Mouse (Mus musculus): ENCODE data around the gene Hrh1. TPM values are rescaled to one million over a fixed set of nuclear protein-coding genes. Genes with fewer than 3 reads are reported as not detected.

Hrh1 gene
- total RNA-seq, 2 experiments from 2014 or later = 0.07 to 0.17 TPM

DNA sequence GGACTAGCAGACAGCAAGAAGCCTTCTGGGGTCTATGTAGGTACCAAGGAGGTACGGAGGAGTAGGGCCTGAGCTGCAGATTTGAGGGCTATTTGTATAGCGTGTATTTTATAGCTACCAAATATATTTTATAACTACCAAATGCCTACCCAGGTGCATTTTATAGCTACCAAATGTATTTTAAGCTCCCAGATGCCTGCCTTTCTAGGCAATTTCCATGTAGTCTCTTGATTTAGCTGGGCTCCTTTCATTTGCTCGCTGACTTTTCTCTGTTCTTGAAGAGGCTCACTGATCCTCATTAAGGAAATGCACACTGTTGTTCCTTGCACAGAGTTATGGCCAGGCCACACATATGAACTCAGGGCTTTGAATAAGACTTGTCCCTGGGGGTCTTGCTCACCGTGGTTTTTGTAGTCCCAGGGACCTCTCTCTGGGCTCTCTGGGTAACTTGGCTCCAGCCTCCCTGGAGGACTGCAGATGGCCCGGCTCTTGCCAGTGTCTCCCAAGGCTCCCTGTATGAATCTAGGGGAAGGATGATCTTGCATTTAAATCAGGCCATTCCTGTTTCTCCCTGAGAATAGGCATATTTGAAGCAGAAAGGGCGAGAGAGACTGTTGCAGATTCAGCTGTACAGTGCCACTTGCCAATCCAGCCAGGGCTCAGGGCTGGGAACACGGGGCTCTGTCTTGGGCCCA, 7.2 kb downstream of the Hrh1 start:
- intact Hi-C loops (cut with DNase I) = loop anchor here (5.0 kb wide), 1 partner anchor 292 kb away; no protein-coding TSS in a partner anchor
- no peak for DNase-seq

DNA sequence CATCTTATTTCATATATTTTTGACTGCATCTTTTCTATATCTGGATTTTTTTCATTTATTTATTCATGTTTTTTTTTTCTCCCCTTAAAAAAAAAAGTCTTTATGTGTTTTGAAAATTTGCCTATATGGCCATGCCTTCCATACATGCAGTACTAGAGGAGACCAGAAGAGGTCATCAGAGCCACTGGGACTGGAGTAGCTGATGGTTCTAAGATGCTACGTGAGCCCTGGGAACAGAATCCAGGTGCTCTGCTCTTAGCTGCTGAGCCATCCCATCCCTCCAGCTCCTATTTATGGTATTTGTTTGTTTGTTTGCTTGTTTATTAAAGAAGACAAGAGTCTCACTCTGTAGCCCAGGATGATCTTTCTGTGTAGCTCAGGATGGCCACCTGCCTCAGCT, 8.9 kb downstream of the Hrh1 start:
- intact Hi-C loops (cut with DNase I) = no loop called here
- no peak for DNase-seq

DNA sequence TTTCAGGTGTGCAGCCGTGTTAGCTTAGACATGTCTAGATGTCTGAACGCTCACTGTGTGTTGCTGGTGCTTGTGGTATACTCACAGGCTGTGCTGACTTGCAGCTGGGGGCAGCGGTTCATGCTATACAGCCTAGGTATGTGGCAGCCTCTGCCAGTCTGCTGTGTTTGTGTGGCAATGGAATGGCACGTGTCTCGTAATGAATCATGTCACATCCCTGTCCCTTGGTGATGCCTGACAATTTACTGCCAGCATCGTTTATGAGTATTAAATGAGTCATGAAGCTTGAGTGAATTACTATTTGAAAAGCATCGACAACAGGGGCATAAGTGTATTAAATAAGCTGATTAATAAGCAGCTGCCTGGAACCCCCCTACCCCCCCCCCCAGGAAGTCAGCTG, 9.3 kb downstream of the Hrh1 start:
- intact Hi-C loops (cut with DNase I) = no loop called here
- DNase-seq = no peak

DNA sequence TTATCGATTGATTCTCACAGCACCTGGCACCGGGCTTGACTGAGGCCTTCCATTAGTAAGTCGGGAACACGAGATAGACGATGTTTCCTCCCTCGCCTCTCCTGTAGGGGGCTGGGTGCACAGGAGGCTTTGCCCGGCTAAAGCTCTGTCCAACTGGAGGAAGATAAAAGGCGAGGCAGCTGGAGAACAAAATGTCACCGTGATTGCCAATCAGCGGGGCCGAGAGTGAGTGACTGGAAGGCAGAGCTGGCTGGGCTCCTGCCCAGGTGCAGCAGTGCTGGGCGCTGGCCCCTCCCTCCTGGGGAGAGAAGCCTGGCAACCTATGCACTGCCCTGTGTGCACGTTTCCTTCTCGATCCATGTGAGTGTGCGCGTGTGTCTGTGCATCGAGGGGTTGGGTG, 10.5 kb downstream of the Hrh1 start:
- intact Hi-C loops (cut with DNase I) = no loop called here
- DNase-seq = peak; percentile 30 to 36

DNA sequence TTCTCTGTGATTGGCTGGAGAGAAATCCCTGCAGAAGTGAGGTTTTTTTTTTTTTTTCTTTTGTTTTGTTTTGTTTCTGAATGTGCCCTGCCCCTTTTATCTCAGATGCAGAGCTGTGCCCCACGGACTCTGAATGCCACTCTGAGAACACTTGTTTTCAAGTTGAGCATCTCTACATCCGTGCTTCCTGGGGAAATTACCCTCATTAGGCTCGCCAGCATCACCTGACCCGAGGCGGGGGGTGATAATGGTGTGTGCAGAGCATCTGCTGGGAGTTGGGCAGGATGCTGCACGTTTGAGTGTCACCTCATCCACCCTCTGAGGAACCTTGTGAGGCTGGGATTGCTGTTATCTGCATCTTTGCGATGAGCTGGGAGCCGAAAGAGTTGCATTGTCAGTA, 14.2 kb downstream of the Hrh1 start:
- DNase-seq = no peak
- intact Hi-C loops (cut with DNase I) = no loop called here

DNA sequence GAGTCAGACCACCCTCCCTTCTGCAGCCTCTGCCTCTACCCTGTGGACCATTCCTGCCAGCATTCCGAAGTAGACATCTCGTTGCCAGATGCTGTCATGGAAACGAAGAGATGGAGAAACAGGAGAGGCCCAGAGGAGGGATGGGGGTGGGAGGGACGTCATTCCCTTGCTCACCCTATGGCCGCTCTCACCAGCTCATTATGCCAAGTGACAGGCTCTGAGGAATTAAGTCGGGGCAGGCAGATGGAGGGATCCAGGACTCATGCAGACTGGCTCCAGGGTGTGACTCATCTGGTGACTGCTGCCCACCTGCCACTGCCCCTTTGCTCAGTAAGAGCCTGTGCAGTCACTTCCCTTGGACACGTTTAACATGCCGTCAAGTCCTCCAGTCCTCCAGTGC, 16.8 kb downstream of the Hrh1 start:
- no peak for DNase-seq
- intact Hi-C loops (cut with DNase I) = no loop called here

DNA sequence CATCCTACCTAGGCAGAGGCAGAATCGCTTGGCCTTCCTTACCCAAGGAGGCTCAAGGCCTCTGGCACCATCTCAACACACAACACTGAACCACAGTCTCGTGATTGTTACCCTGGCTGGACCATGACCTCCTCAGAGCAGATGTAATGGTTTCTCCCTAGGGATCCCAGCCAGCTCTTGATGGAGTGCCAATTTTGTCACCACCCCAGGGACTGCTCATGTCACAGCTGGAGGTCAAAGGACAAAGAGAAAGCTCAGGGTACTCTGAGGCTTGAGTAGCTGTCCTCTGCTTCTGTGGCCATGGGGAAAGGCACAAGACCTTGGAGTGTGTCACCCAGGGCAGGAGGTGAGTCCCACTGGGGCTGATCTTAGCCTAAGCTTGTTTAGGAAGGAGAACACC, 20.3 kb downstream of the Hrh1 start:
- intact Hi-C loops (cut with DNase I) = no loop called here
- peak in 1 of 2 experiments; percentile 40 for DNase-seq

DNA sequence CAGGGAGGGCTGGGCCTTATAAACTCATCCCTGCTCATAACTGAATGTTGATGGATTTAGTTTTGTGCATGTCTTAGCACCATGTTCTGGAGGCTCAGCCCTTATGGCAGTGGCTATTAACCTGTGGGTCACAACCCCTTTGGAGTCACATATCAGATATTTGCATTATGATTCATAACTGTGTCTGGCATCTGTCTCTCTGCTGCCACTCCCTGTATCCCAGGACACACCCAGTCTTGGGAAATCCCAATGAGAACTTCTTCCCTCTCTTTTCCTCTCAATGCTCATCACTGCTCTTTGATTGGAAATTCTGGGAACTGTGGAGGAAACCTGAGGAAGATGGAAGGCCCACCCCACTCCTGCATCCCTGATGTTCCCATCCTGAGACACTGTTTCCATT, 23.3 kb downstream of the Hrh1 start:
- intact Hi-C loops (cut with DNase I) = no loop called here

DNA sequence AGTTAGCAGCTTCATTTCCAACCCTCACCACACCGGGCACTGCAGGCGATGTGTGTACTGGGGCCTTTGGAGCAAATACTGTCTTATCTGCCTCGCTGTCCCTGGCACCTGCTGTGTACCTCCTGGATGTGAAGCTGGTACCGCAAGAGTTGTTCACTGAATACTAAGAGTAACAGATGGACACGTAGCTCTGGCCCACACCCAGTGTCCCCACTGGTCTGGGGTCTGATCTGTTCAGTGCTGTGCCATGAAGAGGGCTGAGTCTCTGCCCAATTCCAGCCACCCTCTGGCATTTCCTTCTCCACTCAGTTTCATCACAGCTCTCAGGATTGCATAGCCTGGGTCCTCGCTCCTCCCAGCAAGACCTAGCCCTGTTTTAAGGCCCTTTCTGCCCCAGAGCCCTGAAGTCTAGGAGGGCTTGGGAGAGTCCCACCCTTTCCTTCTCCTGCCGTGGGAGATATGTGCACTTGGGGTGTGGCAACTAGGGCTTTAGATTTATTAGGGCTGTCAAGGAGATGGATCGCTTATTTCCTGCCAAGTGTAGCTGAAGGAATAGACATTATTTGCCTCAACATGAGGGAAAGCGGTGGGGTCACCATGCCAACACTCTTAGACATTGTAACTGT, 25.4 kb downstream of the Hrh1 start:
- DNase-seq = no peak
- intact Hi-C loops (cut with DNase I) = no loop called here

More for the DNA sequence above, 23.3 kb downstream of the Hrh1 start:
- DNase-seq = no peak

DNA sequence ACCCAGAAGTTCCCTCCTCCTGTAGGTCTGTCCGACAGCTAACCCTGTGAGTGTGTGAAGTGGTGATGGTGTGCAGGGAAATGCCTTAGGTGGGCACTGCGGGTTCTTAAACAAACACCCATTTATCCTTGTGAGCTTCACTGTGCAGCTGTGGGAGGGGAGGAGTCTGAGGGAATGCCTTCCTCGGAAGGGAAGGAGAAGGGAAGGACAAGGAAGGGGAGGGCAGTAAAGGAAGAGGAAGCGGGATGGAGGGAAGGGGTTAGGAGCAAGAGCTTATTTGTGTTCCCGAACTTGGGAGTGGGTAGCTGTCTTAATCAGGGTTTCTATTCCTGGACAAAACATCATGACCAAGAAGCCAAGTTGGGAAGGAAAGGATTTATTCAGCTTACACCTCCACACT, 27.6 kb downstream of the Hrh1 start:
- intact Hi-C loops (cut with DNase I) = no loop called here
- DNase-seq = no peak

DNA sequence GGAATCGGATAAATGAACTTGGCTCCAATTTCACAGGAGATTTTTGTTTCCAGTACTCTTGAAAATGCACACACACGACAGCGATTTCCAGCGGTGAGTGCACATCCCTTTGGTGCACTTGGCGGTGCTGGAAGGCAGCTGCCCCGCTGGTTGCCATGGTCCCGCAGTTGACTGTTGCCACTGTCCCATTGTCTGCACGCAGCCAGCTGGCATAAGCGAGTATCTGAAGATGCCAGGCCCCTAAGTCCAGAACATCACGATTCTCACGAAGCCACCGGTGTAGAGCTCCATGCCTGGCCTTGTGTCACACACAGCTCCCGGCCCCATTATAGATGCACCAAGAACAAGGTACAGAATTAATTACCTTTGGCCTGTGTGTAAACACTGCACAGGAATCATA, 29.9 kb downstream of the Hrh1 start:
- DNase-seq = no peak
- intact Hi-C loops (cut with DNase I) = no loop called here

DNA sequence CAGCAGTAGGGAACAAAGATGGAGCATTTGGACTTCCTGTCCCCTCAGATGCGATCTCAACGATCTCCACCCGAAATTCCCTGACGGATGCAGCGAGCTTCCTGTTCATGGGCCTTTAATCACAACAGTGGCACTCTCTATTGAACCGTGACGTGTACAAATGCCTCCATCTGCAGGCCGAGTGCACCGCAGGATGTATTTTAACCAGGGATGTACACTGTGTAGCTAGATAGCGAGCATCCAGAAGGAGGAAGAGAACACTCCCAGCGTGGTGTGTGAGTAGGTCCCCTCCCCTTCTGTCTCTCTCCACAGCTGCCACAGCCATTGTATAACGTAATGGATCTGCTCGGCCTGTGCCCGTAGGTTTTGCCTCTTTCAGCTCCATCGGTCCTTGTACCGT, 31.1 kb downstream of the Hrh1 start:
- intact Hi-C loops (cut with DNase I) = no loop called here
- no peak for DNase-seq

DNA sequence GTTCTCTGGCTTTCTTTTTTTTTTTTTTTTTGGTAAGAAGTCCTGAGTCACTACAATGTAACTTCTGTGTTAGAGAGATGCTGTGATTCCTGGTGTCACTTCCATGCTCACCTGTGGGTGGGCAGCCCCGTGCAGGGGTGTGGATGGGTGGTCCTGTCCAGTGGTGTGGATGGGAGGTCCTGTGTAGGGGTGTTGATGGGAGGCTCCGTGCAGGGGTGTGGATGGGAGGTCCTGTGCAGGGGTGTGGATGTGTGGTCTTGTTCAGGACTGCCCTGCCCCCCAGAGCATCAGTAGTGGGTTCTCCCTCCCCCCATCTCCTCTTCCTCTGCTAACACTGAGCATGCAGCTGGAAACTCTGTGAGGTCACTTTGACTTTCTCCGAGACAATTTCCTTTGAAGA, 34.9 kb downstream of the Hrh1 start:
- intact Hi-C loops (cut with DNase I) = no loop called here
- DNase-seq = no peak

DNA sequence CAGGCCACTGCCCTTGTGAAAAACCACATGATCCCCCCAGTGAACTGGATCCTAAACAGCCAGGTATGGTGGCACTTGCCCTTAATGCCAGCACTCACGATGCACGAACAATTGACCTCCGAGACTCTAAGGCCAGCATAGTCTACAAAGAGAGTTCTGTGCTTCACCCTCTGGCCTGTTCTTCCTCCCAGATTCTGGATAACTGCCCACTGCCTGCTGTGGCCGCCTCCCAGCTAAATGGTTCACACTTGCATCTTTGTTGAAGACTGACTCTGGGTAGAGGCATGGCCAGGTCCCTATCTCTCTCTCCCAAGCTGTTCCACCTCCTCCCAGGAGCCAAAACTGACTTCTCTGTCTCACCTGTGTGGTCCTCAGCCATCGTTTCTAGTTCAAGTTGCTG, 36.8 kb downstream of the Hrh1 start:
- intact Hi-C loops (cut with DNase I) = no loop called here
- DNase-seq = no peak

DNA sequence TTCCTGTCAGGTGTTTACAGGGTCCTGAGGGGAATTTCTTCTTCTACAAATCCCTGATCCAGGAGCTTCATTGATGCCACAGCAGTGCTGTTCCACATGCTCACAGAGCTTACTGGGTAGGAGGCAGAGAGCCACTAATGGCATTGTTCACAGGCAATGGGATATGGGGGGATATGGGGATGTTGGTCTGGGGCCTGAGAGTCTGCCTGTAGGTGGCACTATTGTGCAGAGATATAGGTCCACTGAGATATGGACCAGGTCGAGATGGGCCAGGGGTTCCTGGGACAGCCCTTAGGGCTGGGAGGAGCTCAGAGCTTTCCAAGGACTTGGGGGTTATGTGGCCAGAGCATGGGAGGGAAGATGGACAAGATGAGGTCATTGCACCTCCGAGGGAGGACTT, 42.6 kb downstream of the Hrh1 start:
- intact Hi-C loops (cut with DNase I) = no loop called here

DNA sequence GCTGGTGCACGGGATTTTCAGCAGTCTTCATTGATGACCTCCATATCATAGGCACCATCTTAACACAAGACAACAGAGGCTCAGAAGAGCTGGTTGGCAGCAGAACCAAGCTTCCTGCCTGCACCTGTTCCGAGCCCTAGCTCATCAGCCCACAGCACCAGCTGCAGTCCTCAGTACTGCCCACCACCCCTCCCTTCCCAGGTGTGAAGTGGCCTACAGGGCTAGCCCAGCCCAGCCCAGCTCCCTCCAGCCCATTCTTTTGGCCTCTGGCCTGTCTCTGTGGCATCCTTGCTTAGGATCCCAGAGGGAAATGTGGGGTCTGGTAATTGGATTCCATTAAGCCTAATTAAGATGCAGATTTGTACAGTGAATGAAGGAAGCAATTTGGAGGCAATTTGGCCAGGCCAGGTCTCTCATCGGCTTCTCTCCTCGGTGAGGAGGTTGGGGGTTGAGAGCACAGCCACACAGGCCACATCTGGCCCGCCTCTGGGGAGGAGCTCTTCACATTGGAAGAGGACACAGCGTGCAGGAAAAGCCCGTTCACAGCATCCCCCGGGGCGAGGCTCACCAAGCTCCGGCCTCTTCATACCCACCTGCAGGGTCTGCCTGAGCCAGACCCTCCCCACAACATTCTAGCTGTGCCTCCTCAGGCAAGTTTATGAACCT, 43.2 kb downstream of the Hrh1 start:
- intact Hi-C loops (cut with DNase I) = no loop called here
- DNase-seq = no peak

More for the DNA sequence above, 42.6 kb downstream of the Hrh1 start:
- DNase-seq = no peak

DNA sequence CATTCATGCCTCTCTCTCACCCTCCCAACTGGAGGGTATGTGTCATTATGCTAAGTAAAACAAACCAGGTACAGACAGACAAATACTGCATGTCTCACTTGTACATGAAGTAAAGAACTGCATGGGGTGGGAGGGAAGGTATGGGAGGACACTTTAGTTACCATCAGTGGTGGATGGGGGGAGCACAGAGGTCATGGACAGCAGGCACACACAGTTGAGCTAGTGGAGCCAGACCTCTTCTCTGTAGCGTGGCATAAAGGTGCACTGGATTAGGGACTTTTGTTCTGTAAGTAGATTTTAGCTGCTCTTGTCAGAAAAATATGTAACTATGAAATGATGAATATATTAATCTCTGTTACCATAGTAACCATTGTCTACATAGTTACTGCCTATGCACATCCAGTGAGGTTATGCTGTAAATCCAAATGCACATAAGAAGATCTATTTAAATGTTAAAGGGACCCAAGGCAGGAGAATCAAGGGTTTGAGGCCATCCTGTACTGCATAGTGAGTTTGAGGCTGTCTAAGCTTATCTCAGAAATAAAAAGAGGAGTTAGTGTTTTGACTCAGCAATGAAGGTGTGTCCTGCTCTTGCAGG, 46.6 kb downstream of the Hrh1 start:
- intact Hi-C loops (cut with DNase I) = no loop called here
- DNase-seq = no peak

DNA sequence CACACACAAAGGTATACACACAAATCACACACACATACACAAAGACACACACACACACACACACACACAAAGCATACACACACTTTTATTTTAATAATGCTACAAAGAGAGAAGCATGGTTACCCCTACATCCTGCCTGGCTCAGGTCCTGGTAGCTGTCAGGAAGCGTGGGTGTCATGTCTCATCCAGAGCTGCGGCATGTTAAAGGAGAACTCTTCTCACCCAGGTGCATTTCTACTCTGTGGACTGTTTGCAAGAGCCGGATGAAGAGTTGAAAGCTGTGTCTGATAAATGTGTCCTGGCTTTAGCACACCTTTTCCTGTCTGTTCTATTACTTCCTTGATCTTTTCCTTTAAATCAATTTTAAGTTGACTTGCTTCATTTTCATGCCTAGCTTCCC, 47.2 kb downstream of the Hrh1 start:
- no peak for DNase-seq
- intact Hi-C loops (cut with DNase I) = no loop called here

DNA sequence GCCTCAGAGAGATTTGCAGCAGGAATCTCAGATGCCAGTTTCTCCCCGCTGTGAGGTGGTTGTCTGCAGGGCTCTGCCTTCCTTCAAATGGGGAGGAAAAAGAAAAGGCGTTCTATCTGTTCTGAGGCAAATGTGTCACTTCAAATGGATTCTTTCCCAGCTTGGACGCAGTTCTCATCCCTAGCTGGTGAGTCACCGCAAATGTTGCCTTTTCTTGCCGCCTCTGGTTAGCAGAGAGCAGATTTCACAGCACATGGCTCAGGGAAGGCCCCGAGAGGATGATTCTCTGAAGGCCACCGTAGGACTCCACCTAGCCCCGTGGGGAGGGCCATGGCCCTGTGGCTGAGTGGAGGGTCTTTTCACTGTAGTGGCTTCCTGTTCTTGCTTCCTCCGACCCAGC, 51.2 kb downstream of the Hrh1 start:
- peak in 1 of 2 experiments; percentile 42 for DNase-seq

DNA sequence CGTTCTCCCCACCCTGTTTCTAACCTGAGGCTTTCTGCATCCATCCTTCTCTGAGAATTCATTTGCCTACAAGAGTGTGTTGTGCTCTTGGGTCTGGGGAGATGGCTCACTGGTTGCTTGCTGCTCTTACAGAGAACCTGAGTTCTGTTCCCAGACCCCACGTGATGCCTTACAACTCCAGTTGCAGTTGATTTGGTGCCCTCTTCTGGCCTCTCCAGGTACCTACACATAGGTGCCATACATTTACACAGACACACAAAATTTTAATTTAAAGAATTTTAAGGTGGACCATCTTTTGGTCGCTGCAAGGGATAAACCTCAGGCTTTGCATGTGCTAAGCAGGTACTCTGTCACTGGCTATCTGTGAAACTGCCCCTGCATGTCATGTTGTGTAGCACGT, 57.5 kb downstream of the Hrh1 start:
- intact Hi-C loops (cut with DNase I) = no loop called here
- no peak for DNase-seq

More for the DNA sequence above, 51.2 kb downstream of the Hrh1 start:
- intact Hi-C loops (cut with DNase I) = no loop called here

DNA sequence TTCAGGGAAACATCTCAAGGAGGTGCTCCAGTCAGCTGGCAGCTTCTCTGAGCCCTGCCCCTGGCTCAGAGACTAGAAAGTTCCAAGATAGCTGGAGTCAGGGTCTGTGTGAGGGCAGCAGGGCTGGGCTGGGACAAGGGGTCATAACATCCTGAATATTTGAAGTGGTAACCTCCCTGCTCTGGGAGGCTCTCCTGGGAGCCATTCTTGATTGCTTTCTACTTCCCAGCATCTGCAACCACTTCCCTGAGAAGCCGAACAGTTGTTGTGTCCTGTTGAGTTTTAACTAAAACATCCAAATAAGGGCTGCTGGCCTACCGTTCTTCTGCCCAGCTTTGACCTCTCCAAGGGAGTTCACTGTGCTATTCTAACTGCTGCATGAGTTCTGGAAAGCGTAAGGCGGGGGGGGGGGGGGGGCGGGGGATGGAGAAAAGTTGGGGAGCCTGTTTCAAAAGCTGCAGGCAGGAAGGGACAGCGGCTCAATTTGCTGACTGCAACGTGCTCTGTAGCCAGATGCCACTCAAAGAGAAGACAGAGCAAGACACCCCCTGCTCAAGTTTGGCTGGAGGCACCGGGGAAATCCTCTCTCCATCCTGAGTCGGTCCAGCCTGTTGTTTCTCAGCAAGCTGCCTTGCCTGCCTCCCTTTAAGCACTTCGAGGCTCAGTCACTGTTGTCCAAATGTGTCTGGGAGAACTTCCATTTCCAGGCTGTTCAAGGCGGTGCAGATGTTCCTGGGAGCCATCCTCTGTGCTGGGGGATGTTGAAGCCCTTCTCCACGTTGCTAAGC, 58.7 kb downstream of the Hrh1 start:
- intact Hi-C loops (cut with DNase I) = no loop called here
- DNase-seq = no peak
